Mouse (Mus musculus) intestine, embryonic 14.5 days (tissue): ENCODE data around the gene Slc1a3. TPM values are rescaled to one million over a fixed set of nuclear protein-coding genes. Genes with fewer than 3 reads are reported as not detected.

Source experiments
- ATAC-seq: fragments of 200-750 bp; cut with Nextera tagmentation; replicated peaks from 2 replicates; pipeline ENCODE4 v1.8.0; 2017; ENCODE audit warnings: low read depth, moderate number of reproducible peaks, moderate TSS enrichment, moderate library complexity; ENCODE audit not compliant: low FRiP score, low TSS enrichment
- DNase-seq: peaks from one replicate; pipeline ENCODE4 v3.0.0-alpha.2; 2018; ENCODE audit warnings: low spot score
- H3K27ac ChIP-seq: fragments of 300-500 bp; sonication (generic); 2 replicates; pipeline ENCODE4 v1.5.1; 2014; ENCODE audit warnings: low read depth, mild to moderate bottlenecking, control low read depth
- H3K27me3 ChIP-seq: fragments of 300-500 bp; sonication (generic); replicated peaks from 2 replicates; pipeline ENCODE4 v1.6.1; 2014; ENCODE audit warnings: low read length, control low read depth; ENCODE audit not compliant: control insufficient read depth, insufficient read depth
- H3K36me3 ChIP-seq: fragments of 300-500 bp; sonication (generic); 2 replicates; pipeline ENCODE4 v1.6.1; 2014; ENCODE audit warnings: low read length, control low read depth; ENCODE audit not compliant: control insufficient read depth, insufficient read depth
- H3K4me1 ChIP-seq: fragments of 300-500 bp; sonication (generic); replicated peaks from 2 replicates; pipeline ENCODE4 v1.6.1; 2014; ENCODE audit warnings: low read length, control low read depth, mixed read lengths; ENCODE audit not compliant: control insufficient read depth, insufficient read depth
- H3K4me2 ChIP-seq: fragments of 300-500 bp; sonication (generic); 2 replicates; pipeline ENCODE4 v1.6.1; 2014; ENCODE audit warnings: low read length
- H3K4me3 ChIP-seq: fragments of 300-500 bp; sonication (generic); 2 replicates; pipeline ENCODE4 v1.5.1; 2014; ENCODE audit warnings: low read depth, low read length, control low read depth, mixed read lengths
- H3K9ac ChIP-seq: fragments of 300-500 bp; sonication (generic); 2 replicates; pipeline ENCODE4 v1.6.1; 2014; ENCODE audit warnings: mild to moderate bottlenecking, low read length
- H3K9me3 ChIP-seq: fragments of 300-500 bp; sonication (generic); 2 replicates; pipeline ENCODE4 v1.6.1; 2016; ENCODE audit warnings: low read length, control low read depth; ENCODE audit not compliant: control insufficient read depth
- WGBS: fragments of 180-500 bp; shearing (Covaris S2); extraction: QIAGEN DNeasy Blood & Tissue Kit; methylation state at CpG from one replicate; pipeline ENCODE4 v1.1.7; 2014; 5-methylcytosine and 5-hydroxymethylcytosine counted together
- polyA plus RNA-seq: library from polyadenylated mRNA; unstranded; fragments of >200 nt; fragmentation: Nextera tagmentation; extraction: Ambion mirVana; gene quantifications from 2 replicates; pipeline ENCODE4 v1.2.1, GENCODE M21; 2014

Slc1a3 gene
- polyA plus RNA-seq, 1 experiment from 2014 or later = 9.5 TPM

DNA sequence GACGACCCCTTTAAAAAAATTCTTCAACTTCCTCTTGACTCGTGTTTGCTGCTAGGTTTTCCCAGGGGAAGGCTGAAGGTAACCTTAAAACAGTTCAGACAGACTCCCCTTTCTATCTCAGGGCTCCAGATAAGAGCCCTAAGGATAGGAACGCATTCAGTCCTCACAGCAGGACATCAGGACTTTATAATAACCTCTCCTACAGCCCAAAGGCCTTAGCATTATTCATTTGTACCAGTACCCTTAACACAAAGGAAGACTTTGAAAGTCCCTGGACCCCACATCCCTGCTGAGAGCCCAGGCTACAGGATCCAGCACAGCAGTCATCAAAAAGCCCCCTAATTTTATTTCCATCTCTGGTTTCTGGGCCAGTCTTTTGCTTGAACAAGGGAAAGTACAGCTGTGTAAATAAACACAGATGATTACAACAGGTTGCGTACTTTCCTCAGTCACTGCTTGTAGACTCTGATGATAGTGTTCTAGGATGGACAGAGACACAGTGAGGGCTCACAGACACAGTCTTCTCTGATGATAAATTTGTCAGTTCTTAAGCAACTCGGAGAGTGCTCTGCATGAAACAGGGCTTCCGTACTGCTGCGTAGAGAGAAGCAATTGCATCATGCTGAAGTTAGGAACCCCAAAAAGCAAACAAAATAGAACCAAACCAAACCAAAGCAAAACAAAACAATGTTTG lies 23.3 kb upstream of the Slc1a3 start:
- 16% methylated on average over 7 of the region's 7 CpGs for WGBS
- DNase-seq = no peak
- Histone ChIP-seq H3K4me1 (no peaks in the 10 kb centered on the region), H3K27ac (0 out of 2 replicates have a peak overlapping the region, but pooled peaks have one; percentile 3), H3K27me3 (no peaks in the 10 kb centered on the region), H3K4me2 (no peak overlapping the region), H3K9ac (no peak overlapping the region), H3K9me3 (no peaks in the 10 kb centered on the region), H3K36me3 (no peaks in the 10 kb centered on the region), H3K4me3 (no peak overlapping the region)
- no peak for ATAC-seq

DNA sequence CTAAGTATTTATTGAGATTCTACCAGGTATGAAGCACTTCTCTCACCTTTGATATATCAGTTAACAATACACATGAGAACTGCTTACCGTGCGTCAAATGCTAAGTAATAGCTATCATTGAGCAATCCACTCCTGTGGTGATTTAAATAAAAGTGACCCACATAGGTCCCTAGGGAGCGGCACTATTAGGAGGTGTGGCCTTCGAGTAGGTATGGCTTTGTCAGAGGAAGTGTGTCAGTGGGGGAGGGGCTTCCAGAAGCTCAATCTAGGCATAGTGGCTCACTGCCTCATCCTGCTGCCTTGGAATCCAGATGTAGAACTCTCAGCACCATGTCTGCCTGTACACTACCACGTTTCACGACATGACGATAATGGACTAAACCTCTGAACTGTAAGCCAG lies 18.3 kb upstream of the Slc1a3 start:
- H3K27ac ChIP-seq = no peak overlapping the region
- WGBS = 90% methylated on average over 7 of the region's 7 CpGs
- no peaks in the 10 kb centered on the region for H3K9me3 ChIP-seq
- no peak overlapping the region for H3K9ac ChIP-seq
- no peak overlapping the region for H3K4me2 ChIP-seq
- ATAC-seq (no peak), DNase-seq (no peak)
- no peaks in the 10 kb centered on the region for H3K36me3 ChIP-seq
- H3K4me3 ChIP-seq = no peak overlapping the region
- no peaks in the 10 kb centered on the region for H3K27me3 ChIP-seq
- no peaks in the 10 kb centered on the region for H3K4me1 ChIP-seq

DNA sequence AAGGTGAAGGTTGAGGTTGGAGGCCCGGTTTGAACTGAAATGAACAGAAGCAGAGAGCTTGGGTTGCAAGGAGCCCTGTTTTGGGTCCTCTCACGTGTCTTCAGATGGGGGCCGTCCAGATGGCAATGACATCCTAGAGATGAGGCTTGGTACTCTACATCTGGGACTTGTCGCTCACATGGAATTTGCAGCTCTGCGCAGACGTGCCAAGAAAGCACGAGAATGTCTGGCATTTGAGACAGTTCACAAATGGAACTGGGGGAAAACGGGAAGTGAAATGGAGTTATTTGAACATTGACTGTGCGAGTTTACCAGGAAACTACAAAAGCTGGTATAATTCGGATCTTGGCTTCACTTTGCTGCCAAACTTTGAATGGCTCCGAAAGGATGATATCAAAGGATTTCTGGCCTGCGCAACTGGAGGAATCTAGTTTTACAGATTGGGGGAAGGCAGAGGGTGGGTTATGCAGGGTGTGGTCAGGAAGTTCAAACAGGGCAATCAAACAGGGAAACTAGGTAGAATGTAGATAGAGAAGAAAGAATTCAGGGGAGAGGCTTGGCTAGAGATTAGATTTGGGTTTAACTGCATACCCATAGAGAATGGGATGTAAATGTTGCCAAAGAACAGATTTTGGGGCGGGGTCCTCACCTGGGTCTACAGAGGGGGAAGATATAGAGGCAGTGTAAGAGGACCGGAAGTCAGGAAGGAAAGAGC lies 12.0 kb upstream of the Slc1a3 start:
- H3K4me2 ChIP-seq = no peak overlapping the region
- ATAC-seq (no peak), DNase-seq (no peak)
- no peak overlapping the region for H3K27ac ChIP-seq
- H3K4me1 ChIP-seq = no peaks in the 10 kb centered on the region
- H3K27me3 ChIP-seq = no peaks in the 10 kb centered on the region
- H3K9me3 ChIP-seq = no peaks in the 10 kb centered on the region
- H3K9ac ChIP-seq = no peak overlapping the region
- no peaks in the 10 kb centered on the region for H3K36me3 ChIP-seq
- H3K4me3 ChIP-seq = no peak overlapping the region
- 73% methylated on average over 14 of the region's 14 CpGs for WGBS

- no peaks in the 10 kb centered on the region for H3K9me3 ChIP-seq
- no peak overlapping the region for H3K9ac ChIP-seq
- H3K4me2 ChIP-seq = no peak overlapping the region
- DNase-seq (no peak), ATAC-seq (no peak)
- no peak overlapping the region for H3K4me3 ChIP-seq
- no peaks in the 10 kb centered on the region for H3K36me3 ChIP-seq
- 91% methylated on average over 3 of the region's 3 CpGs for WGBS
- H3K27me3 ChIP-seq = no peaks in the 10 kb centered on the region
- no peak overlapping the region for H3K27ac ChIP-seq
- 0 out of 2 replicates have a peak, but pooled peaks cover 4% of the 10 kb centered on the region for H3K4me1 ChIP-seq
Measured at GRCm38 (mm10) chr15:8721746-8722145, 11.2 kb upstream of the Slc1a3 start.

- Histone ChIP-seq H3K27me3 (no peaks in the 10 kb centered on the region), H3K4me1 (0 out of 2 replicates have a peak, but pooled peaks cover 4% of the 10 kb centered on the region), H3K9me3 (no peaks in the 10 kb centered on the region), H3K27ac (no peak overlapping the region), H3K36me3 (no peaks in the 10 kb centered on the region), H3K4me3 (no peak overlapping the region), H3K4me2 (no peak overlapping the region), H3K9ac (no peak overlapping the region)
- ATAC-seq (no peak), DNase-seq (no peak)
- 67% methylated on average over 3 of the region's 3 CpGs for WGBS
Measured at GRCm38 (mm10) chr15:8721005-8721404, 10.4 kb upstream of the Slc1a3 start.

GRCm38 (mm10) chr15:8718496-8718895 lies 7.9 kb upstream of the Slc1a3 start:
- ATAC-seq (no peak), DNase-seq (no peak)
- 93% methylated on average over 3 of the region's 3 CpGs for WGBS
- Histone ChIP-seq H3K27ac (no peak overlapping the region), H3K4me3 (no peak overlapping the region), H3K9ac (no peak overlapping the region), H3K9me3 (no peaks in the 10 kb centered on the region), H3K36me3 (no peaks in the 10 kb centered on the region), H3K4me1 (0 out of 2 replicates have a peak, but pooled peaks cover 4% of the 10 kb centered on the region), H3K4me2 (no peak overlapping the region), H3K27me3 (no peaks in the 10 kb centered on the region)

- no peaks in the 10 kb centered on the region for H3K9me3 ChIP-seq
- H3K27ac ChIP-seq = no peak overlapping the region
Measured at GRCm38 (mm10) chr15:8717021-8717571, 6.5 kb upstream of the Slc1a3 start.

GRCm38 (mm10) chr15:8716330-8716964 lies 5.9 kb upstream of the Slc1a3 start:
- Histone ChIP-seq H3K36me3 (no peaks in the 10 kb centered on the region), H3K27me3 (no peaks in the 10 kb centered on the region), H3K4me2 (peak overlapping the region; percentile 18; the same call in 1 of the 2 replicates), H3K9ac (no peak overlapping the region), H3K4me1 (0 out of 2 replicates have a peak, but pooled peaks cover 4% of the 10 kb centered on the region), H3K4me3 (no peak overlapping the region), H3K27ac (no peak overlapping the region), H3K9me3 (no peaks in the 10 kb centered on the region)
- WGBS = 22% methylated on average over 12 of the region's 12 CpGs
- DNase-seq = no peak
- ATAC-seq = no peak

More at GRCm38 (mm10) chr15:8717021-8717571, 6.5 kb upstream of the Slc1a3 start:
- Histone ChIP-seq H3K4me1 (0 out of 2 replicates have a peak, but pooled peaks cover 4% of the 10 kb centered on the region), H3K9ac (no peak overlapping the region), H3K27me3 (no peaks in the 10 kb centered on the region), H3K4me2 (0 out of 2 replicates have a peak overlapping the region, but pooled peaks have one; percentile 12), H3K36me3 (no peaks in the 10 kb centered on the region), H3K4me3 (no peak overlapping the region)
- ATAC-seq = no peak
- 36% methylated on average over 6 of the region's 6 CpGs for WGBS
- DNase-seq = no peak
